Mouse (Mus musculus): ENCODE measurements around the gene Nadk2.

Gene Nadk2

DNA sequence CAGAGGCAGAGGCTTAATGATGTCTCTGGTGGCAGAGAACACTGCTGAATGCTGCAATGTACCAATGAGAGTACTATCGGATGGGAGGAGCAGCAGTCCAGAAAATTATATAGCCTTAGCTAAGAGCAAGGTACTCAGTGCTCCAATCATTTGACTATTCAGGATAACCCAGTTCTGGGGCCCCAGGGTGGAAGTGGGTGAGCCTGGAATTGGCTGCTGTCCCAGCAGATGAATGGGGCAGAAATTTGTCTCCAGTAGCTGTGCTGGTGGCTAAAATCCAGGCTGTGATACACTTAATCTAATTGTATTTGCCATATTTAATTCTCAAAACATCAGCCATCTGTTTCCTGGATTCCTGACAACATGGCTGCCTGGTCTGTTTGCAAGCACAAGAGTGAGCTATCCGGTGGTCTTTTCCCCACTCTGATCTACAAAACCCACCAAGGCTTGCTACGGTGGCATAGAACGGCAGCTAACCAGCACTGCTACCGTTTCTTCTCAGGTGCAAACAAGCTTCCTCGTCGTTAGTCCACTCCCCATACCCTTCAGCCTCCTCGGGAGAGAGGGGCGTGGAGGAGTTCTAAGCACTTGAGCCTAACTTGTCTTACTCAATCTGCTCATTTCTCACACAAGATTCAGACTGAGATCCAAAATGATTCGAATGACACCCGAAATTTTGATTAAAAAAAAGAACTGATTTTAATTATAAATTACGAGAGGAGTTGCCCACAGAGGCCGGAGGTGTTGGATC is 61.8 kb downstream of the Nadk2 start:
- peak; percentile 34 for DNase-seq

DNA sequence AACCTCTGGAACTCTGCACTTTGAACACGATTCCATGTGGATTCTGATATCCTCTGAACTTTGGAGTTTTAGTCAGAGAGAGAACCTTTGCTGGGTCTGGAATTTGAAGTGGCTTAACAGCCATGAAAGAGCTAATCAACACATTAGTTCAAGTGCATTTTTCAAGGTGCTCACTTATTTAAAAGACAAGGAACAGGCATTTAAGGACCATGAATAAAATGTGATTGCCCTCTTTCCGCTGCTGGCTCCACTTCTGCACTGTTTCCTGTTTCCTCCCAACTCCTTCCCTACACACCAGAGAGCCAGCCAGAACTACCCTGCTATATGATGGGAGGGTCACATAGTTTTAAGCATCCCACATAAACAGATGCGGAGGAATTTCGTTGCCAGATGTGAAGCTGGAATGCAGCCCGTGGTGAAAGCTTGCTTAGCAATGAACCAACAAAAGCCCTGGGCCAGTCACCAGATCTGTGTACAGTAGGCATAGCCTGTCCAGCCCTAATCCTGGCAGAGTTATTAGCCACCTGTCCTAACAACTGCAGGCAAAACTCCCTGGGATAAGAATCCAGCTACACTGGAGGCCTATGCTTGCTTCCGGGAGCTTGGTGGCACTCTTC is 63.9 kb downstream of the Nadk2 start:
- DNase-seq, result no peak

DNA sequence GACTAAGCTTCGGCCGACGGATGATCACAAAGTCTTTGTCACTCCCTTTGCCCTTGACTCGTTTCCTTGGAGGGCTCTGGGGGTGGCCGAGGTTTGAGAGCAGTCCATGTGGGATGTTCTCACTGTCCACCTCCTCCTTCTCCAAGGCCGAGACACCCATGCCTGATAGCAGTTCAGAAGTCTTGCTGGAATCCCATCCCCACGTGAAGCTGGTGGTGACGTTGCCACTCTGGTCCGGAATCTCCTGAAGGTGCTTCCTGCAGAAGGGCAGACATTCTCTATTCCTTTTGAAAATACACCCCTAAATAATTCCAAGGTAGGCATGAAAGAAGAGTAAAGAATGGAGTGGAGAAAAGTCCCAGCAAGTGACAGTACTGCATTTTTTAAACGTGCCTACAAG is 68.4 kb downstream of the Nadk2 start:
- DNase-seq, result no peak

DNA sequence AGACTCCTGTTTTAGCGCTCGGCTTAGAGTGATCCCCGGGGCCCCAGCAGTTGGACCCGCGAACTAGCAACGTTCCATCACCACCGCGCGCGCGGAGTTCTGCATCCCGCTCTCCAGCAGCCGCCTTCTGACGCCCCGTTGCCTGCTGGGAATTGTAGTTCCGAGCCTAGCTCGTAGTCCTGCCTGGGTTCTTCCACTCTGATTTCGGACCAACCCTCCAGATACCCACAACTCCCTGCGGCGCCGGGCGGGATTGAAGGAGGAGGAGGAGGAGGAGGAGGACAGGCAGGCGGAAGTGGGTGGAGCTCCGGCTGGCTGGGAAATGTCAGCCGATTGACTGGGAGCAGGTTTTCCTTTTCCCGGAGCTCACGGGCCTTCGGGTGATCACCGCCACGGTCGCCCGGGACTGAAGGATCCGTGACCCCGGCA is 69.2 kb downstream of the Nadk2 start, which contains the start of gene Lmbrd2:
Gene Lmbrd2 (plus strand): TSS at position 299 of the 429 bp plus-strand sequence.
- DNase-seq, result peak; percentile 99

DNA sequence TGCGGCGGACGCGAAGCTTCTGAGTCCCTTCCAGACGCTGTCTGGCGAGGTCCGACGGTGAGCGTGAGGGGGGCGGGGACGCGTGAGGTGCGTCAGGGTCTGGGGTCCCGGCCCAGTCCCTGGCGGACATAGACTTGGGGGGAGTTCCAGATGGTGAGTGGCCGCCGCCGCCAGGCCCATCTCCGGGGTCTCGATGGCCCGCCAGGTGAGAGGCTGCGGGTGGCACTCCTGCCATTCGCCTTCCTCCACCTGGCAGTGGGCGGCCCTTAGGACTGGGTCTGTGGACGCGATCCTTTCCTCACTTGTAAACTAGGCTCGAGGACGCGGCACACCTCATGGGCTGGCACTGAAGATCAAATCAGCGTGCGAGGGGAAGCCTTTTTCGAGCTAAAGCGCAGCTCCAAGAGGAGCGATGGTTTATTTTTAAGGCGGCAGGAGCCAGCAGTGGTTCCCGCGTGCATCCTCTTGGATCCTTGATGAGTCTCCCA is 69.7 kb downstream of the Nadk2 start:
- no peak for DNase-seq

DNA sequence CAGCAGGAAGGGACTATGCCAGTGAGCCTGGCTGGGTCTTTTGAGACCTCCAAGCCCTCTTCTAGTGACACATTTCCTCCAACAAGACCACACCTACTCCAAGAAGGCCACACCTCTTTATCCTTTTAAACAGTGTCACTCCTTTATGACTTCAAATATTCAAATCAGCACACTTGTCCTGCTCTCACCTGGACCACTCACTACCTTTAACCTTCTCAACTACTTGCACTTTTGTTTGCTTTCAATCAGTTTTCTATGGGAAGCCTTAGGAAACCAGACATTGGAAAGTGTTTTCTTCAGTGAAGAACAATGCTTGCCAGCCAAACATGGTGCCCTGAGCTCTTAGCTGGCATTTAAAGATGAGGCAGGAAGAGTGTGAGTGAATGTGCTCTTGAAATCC is 84.3 kb downstream of the Nadk2 start, which contains the start of gene Skp2:
Gene Skp2 (minus strand): TSS at position 101 of the 400 bp plus-strand sequence.
- no peak for DNase-seq
